Mouse (Mus musculus): ENCODE measurements at regions not wholly inside any gene's neighbourhood (a gene's known extent, or its start where the extent isn't known, plus 50 kb on each side); places are given as distances from the start of the nearest gene placed in this dataset.
A peak's percentile ranks its signal among the peaks of the same experiment; 100 is the strongest.

- 63% methylated on average over 7 of the region's 7 CpGs for WGBS (ENCODE audit: insufficient replicate concordance)
- no peaks in the 10 kb centered on the region for H3K27me3 ChIP-seq (ENCODE audit: control insufficient read depth, insufficient read depth, low read depth, low read length)
- no peak for ATAC-seq (ENCODE audit: low read depth)
- no peak overlapping the region for H3K4me3 ChIP-seq (ENCODE audit: low read depth, low read length)
- H3K27ac ChIP-seq (ENCODE audit: low read length): no peak overlapping the region
- no peak overlapping the region for H3K9ac ChIP-seq (ENCODE audit: low read depth, low read length)
- no peaks in the 10 kb centered on the region for H3K4me1 ChIP-seq (ENCODE audit: control insufficient read depth, low read depth, low read length)
- H3K36me3 ChIP-seq (ENCODE audit: control insufficient read depth, insufficient read depth): no peaks in the 10 kb centered on the region
- H3K4me2 ChIP-seq (ENCODE audit: low read depth, low read length): no peak overlapping the region
- no peaks in the 10 kb centered on the region for H3K9me3 ChIP-seq (replicated peaks; ENCODE audit: control insufficient read depth, low read length)
Measured at GRCm38 (mm10) chr2:134730547-134730946, 55.3 kb upstream of the Plcb1 start.

GRCm38 (mm10) chr2:134726713-134727112 lies 59.2 kb upstream of the Plcb1 start:
- H3K36me3 ChIP-seq (ENCODE audit: control insufficient read depth, insufficient read depth): no peaks in the 10 kb centered on the region
- H3K4me2 ChIP-seq (ENCODE audit: low read depth, low read length): no peak overlapping the region
- no peaks in the 10 kb centered on the region for H3K27me3 ChIP-seq (ENCODE audit: control insufficient read depth, insufficient read depth, low read depth, low read length)
- H3K4me1 ChIP-seq (ENCODE audit: control insufficient read depth, low read depth, low read length): no peaks in the 10 kb centered on the region
- no peaks in the 10 kb centered on the region for H3K9me3 ChIP-seq (replicated peaks; ENCODE audit: control insufficient read depth, low read length)
- no peak for ATAC-seq (ENCODE audit: low read depth)
- H3K27ac ChIP-seq (ENCODE audit: low read length): no peak overlapping the region
- H3K9ac ChIP-seq (ENCODE audit: low read depth, low read length): no peak overlapping the region
- WGBS (ENCODE audit: insufficient replicate concordance): 57% methylated on average over 2 of the region's 2 CpGs
- no peak overlapping the region for H3K4me3 ChIP-seq (ENCODE audit: low read depth, low read length)

GRCm38 (mm10) chr2:134724071-134724470 lies 61.8 kb upstream of the Plcb1 start:
- WGBS (ENCODE audit: insufficient replicate concordance): 52% methylated on average over 10 of the region's 10 CpGs
- no peak overlapping the region for H3K4me2 ChIP-seq (ENCODE audit: low read depth, low read length)
- H3K27ac ChIP-seq (ENCODE audit: low read length): peak overlapping the region; percentile 25
- H3K36me3 ChIP-seq (ENCODE audit: control insufficient read depth, insufficient read depth): no peaks in the 10 kb centered on the region
- no peaks in the 10 kb centered on the region for H3K4me1 ChIP-seq (ENCODE audit: control insufficient read depth, low read depth, low read length)
- no peaks in the 10 kb centered on the region for H3K9me3 ChIP-seq (replicated peaks; ENCODE audit: control insufficient read depth, low read length)
- no peak overlapping the region for H3K4me3 ChIP-seq (ENCODE audit: low read depth, low read length)
- ATAC-seq (ENCODE audit: low read depth): peak; percentile 89
- H3K27me3 ChIP-seq (ENCODE audit: control insufficient read depth, insufficient read depth, low read depth, low read length): no peaks in the 10 kb centered on the region
- H3K9ac ChIP-seq (ENCODE audit: low read depth, low read length): no peak overlapping the region

DNA sequence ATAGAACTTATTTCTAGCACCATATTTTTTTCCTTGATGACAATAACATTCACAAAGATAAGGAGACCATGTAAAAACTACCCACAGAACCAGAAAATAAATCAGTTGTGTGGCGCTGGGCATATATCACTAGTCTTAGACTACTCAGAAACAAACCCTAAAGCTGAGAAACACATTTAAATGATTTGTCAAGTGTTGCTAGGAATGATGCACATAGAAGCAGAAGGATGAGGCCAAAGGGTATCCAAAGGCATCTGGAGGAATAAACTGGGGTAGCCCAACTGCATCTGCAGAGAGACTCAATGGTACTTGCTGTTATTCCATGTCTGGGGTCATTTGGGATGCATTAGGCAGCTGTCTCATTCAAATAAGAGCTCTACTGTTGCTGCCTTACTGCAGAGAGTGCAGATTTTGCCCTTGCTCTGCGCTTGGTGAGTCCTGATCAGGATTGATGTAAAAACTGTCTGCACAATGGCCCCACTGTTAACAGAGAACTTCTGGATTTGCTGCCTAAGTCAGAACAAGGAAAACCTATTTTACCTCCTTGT lies 68.0 kb upstream of the Plcb1 start:
- ATAC-seq (ENCODE audit: low read depth): no peak
- no peaks in the 10 kb centered on the region for H3K27me3 ChIP-seq (ENCODE audit: control insufficient read depth, insufficient read depth, low read depth, low read length)
- no peak overlapping the region for H3K4me2 ChIP-seq (ENCODE audit: low read depth, low read length)
- 61% methylated on average over 2 of the region's 2 CpGs for WGBS (ENCODE audit: insufficient replicate concordance)
- H3K4me3 ChIP-seq (ENCODE audit: low read depth, low read length): no peak overlapping the region
- H3K9ac ChIP-seq (ENCODE audit: low read depth, low read length): no peak overlapping the region
- no peak overlapping the region for H3K27ac ChIP-seq (ENCODE audit: low read length)
- no peaks in the 10 kb centered on the region for H3K36me3 ChIP-seq (ENCODE audit: control insufficient read depth, insufficient read depth)
- H3K4me1 ChIP-seq (ENCODE audit: control insufficient read depth, low read depth, low read length): no peaks in the 10 kb centered on the region
- no peaks in the 10 kb centered on the region for H3K9me3 ChIP-seq (replicated peaks; ENCODE audit: control insufficient read depth, low read length)

GRCm38 (mm10) chr2:134716531-134716930 lies 69.3 kb upstream of the Plcb1 start:
- Histone ChIP-seq H3K27ac (ENCODE audit: low read length) (no peak overlapping the region), H3K9me3 (replicated peaks; ENCODE audit: control insufficient read depth, low read length) (no peaks in the 10 kb centered on the region), H3K4me2 (ENCODE audit: low read depth, low read length) (no peak overlapping the region), H3K36me3 (ENCODE audit: control insufficient read depth, insufficient read depth) (no peaks in the 10 kb centered on the region), H3K9ac (ENCODE audit: low read depth, low read length) (no peak overlapping the region), H3K4me1 (ENCODE audit: control insufficient read depth, low read depth, low read length) (no peaks in the 10 kb centered on the region), H3K4me3 (ENCODE audit: low read depth, low read length) (no peak overlapping the region), H3K27me3 (ENCODE audit: control insufficient read depth, insufficient read depth, low read depth, low read length) (no peaks in the 10 kb centered on the region)
- WGBS (ENCODE audit: insufficient replicate concordance): 67% methylated on average over 1 of the region's 1 CpGs
- ATAC-seq (ENCODE audit: low read depth): no peak

- Histone ChIP-seq H3K27ac (ENCODE audit: low read length) (no peak overlapping the region), H3K4me1 (ENCODE audit: control insufficient read depth, low read depth, low read length) (no peaks in the 10 kb centered on the region), H3K4me3 (ENCODE audit: low read depth, low read length) (no peak overlapping the region), H3K9ac (ENCODE audit: low read depth, low read length) (no peak overlapping the region), H3K27me3 (ENCODE audit: control insufficient read depth, insufficient read depth, low read depth, low read length) (no peaks in the 10 kb centered on the region), H3K36me3 (ENCODE audit: control insufficient read depth, insufficient read depth) (no peaks in the 10 kb centered on the region), H3K4me2 (ENCODE audit: low read depth, low read length) (no peak overlapping the region), H3K9me3 (replicated peaks; ENCODE audit: control insufficient read depth, low read length) (no peaks in the 10 kb centered on the region)
- WGBS (ENCODE audit: insufficient replicate concordance): 56% methylated on average over 3 of the region's 3 CpGs
- no peak for ATAC-seq (ENCODE audit: low read depth)
Measured at GRCm38 (mm10) chr2:134714001-134714400, 70.1 kb upstream of the Tmx4 start.

GRCm38 (mm10) chr2:134708754-134709153 lies 64.8 kb upstream of the Tmx4 start:
- WGBS (ENCODE audit: insufficient replicate concordance): 68% methylated on average over 1 of the region's 1 CpGs
- H3K27ac ChIP-seq (ENCODE audit: low read length): no peak overlapping the region
- ATAC-seq (ENCODE audit: low read depth): no peak
- H3K9me3 ChIP-seq (replicated peaks; ENCODE audit: control insufficient read depth, low read length): no peaks in the 10 kb centered on the region
- no peak overlapping the region for H3K4me2 ChIP-seq (ENCODE audit: low read depth, low read length)
- no peak overlapping the region for H3K9ac ChIP-seq (ENCODE audit: low read depth, low read length)
- H3K27me3 ChIP-seq (ENCODE audit: control insufficient read depth, insufficient read depth, low read depth, low read length): no peaks in the 10 kb centered on the region
- H3K36me3 ChIP-seq (ENCODE audit: control insufficient read depth, insufficient read depth): no peaks in the 10 kb centered on the region
- H3K4me1 ChIP-seq (ENCODE audit: control insufficient read depth, low read depth, low read length): no peaks in the 10 kb centered on the region
- no peak overlapping the region for H3K4me3 ChIP-seq (ENCODE audit: low read depth, low read length)

- 55% methylated on average over 2 of the region's 2 CpGs for WGBS (ENCODE audit: insufficient replicate concordance)
- Histone ChIP-seq H3K4me2 (ENCODE audit: low read depth, low read length) (no peak overlapping the region), H3K4me3 (ENCODE audit: low read depth, low read length) (no peak overlapping the region), H3K9me3 (replicated peaks; ENCODE audit: control insufficient read depth, low read length) (no peaks in the 10 kb centered on the region), H3K36me3 (ENCODE audit: control insufficient read depth, insufficient read depth) (no peaks in the 10 kb centered on the region), H3K4me1 (ENCODE audit: control insufficient read depth, low read depth, low read length) (no peaks in the 10 kb centered on the region), H3K9ac (ENCODE audit: low read depth, low read length) (no peak overlapping the region), H3K27ac (ENCODE audit: low read length) (no peak overlapping the region), H3K27me3 (ENCODE audit: control insufficient read depth, insufficient read depth, low read depth, low read length) (no peaks in the 10 kb centered on the region)
- ATAC-seq (ENCODE audit: low read depth): no peak
Measured at GRCm38 (mm10) chr2:134703067-134703466, 59.1 kb upstream of the Tmx4 start.

- H3K27me3 ChIP-seq (ENCODE audit: control insufficient read depth, insufficient read depth, low read depth, low read length): no peaks in the 10 kb centered on the region
- no peaks in the 10 kb centered on the region for H3K36me3 ChIP-seq (ENCODE audit: control insufficient read depth, insufficient read depth)
- H3K9ac ChIP-seq (ENCODE audit: low read depth, low read length): no peak overlapping the region
- H3K4me3 ChIP-seq (ENCODE audit: low read depth, low read length): no peak overlapping the region
- H3K27ac ChIP-seq (ENCODE audit: low read length): no peak overlapping the region
- no peak for ATAC-seq (ENCODE audit: low read depth)
- H3K4me1 ChIP-seq (ENCODE audit: control insufficient read depth, low read depth, low read length): no peaks in the 10 kb centered on the region
- no peaks in the 10 kb centered on the region for H3K9me3 ChIP-seq (replicated peaks; ENCODE audit: control insufficient read depth, low read length)
- no peak overlapping the region for H3K4me2 ChIP-seq (ENCODE audit: low read depth, low read length)
- WGBS (ENCODE audit: insufficient replicate concordance): 38% methylated on average over 2 of the region's 2 CpGs
Measured at GRCm38 (mm10) chr2:134697424-134697823, 53.5 kb upstream of the Tmx4 start.

Data from liver, embryonic 16.5 days (tissue).